Mouse (Mus musculus) midbrain, embryonic 16.5 days (tissue): ENCODE results near the gene Mgat4c. TPM values are rescaled to one million over a fixed set of nuclear protein-coding genes. Genes with fewer than 3 reads are reported as not detected.
"Not testable (repeated sequence)": the region's sequence is repeated elsewhere in the genome, so short reads cannot be mapped to it uniquely, and the experiment has no call there.

Experiments
- ATAC-seq: fragments of 200-750 bp; cut with Nextera tagmentation; 2 replicates; pipeline ENCODE4 v1.8.0; 2017; ENCODE audit warnings: moderate TSS enrichment
- H3K27ac ChIP-seq: fragments of 300-500 bp; sonication (generic); 2 replicates; pipeline ENCODE4 v1.5.1; 2014; ENCODE audit warnings: mild to moderate bottlenecking, low read length, mixed read lengths
- H3K27me3 ChIP-seq: fragments of 300-500 bp; sonication (generic); 2 replicates; pipeline ENCODE4 v1.6.1; 2014; ENCODE audit warnings: low read depth, low read length, mixed read lengths; ENCODE audit not compliant: control insufficient read depth, insufficient read depth
- H3K36me3 ChIP-seq: fragments of 300-500 bp; sonication (generic); 2 replicates; pipeline ENCODE4 v1.6.1; 2014; ENCODE audit warnings: mild to moderate bottlenecking, low read length, moderate library complexity, mixed read lengths; ENCODE audit not compliant: control insufficient read depth, insufficient read depth
- H3K4me1 ChIP-seq: fragments of 300-500 bp; sonication (generic); 2 replicates; pipeline ENCODE4 v1.6.1; 2014; ENCODE audit warnings: mild to moderate bottlenecking, low read length, mixed read lengths; ENCODE audit not compliant: control insufficient read depth, insufficient read depth
- H3K4me2 ChIP-seq: fragments of 300-500 bp; sonication (generic); 2 replicates; pipeline ENCODE4 v1.6.1; 2014; ENCODE audit warnings: mild to moderate bottlenecking, low read length, mixed read lengths
- H3K4me3 ChIP-seq: fragments of 300-500 bp; sonication (generic); 2 replicates; pipeline ENCODE4 v1.5.1; 2014; ENCODE audit warnings: low read depth, mild to moderate bottlenecking, low read length, moderate library complexity, mixed read lengths
- H3K9ac ChIP-seq: fragments of 300-500 bp; sonication (generic); 2 replicates; pipeline ENCODE4 v1.6.1; 2014; ENCODE audit warnings: low read depth, low read length, mixed read lengths
- H3K9me3 ChIP-seq: fragments of 300-500 bp; sonication (generic); replicated peaks from 2 replicates; pipeline ENCODE4 v1.6.1; 2014; ENCODE audit warnings: mild to moderate bottlenecking, low read length, mixed read lengths; ENCODE audit not compliant: control insufficient read depth, poor library complexity, severe bottlenecking
- WGBS: fragments of 180-500 bp; shearing (Covaris S2); extraction: QIAGEN DNeasy Blood & Tissue Kit; methylation state at CpG from one replicate; pipeline ENCODE4 v1.1.7; 2014; 5-methylcytosine and 5-hydroxymethylcytosine counted together
- microRNA-seq: library from miRNA; unstranded; fragments of <30 nt; microRNA quantifications from one replicate; pipeline ENCODE4, GENCODE M21; 2017
- polyA plus RNA-seq: library from polyadenylated mRNA; unstranded; fragments of >200 nt; fragmentation: Nextera tagmentation; extraction: Ambion mirVana; gene quantifications from 2 replicates; pipeline ENCODE4 v1.2.1, GENCODE M21; 2015

Gene Mgat4c
- polyA plus RNA-seq, 1 experiment from 2014 or later: 69.1 TPM

- H3K9ac ChIP-seq: no peak overlapping the region
- H3K36me3 ChIP-seq: no peaks in the 10 kb centered on the region
- no peak overlapping the region for H3K27ac ChIP-seq
- no peak overlapping the region for H3K4me3 ChIP-seq
- H3K4me1 ChIP-seq: no peaks in the 10 kb centered on the region
- ATAC-seq: no peak
- H3K9me3 ChIP-seq: no peaks in the 10 kb centered on the region
- no peaks in the 10 kb centered on the region for H3K27me3 ChIP-seq
- H3K4me2 ChIP-seq: no peak overlapping the region
Measured at GRCm38 (mm10) chr10:102372111-102372510, 690.8 kb downstream of the Mgat4c start.

GRCm38 (mm10) chr10:102374061-102374460 is 692.8 kb downstream of the Mgat4c start:
- H3K4me3 ChIP-seq: no peak overlapping the region
- H3K36me3 ChIP-seq: no peaks in the 10 kb centered on the region
- no peak overlapping the region for H3K4me2 ChIP-seq
- no peak overlapping the region for H3K27ac ChIP-seq
- no peaks in the 10 kb centered on the region for H3K4me1 ChIP-seq
- H3K9me3 ChIP-seq: no peaks in the 10 kb centered on the region
- no peak overlapping the region for H3K9ac ChIP-seq
- no peak for ATAC-seq
- 93% methylated on average over 4 of the region's 4 CpGs for WGBS
- H3K27me3 ChIP-seq: no peaks in the 10 kb centered on the region

- 96% methylated on average over 4 of the region's 4 CpGs for WGBS
Measured at GRCm38 (mm10) chr10:102377377-102377776, 696.1 kb downstream of the Mgat4c start.

GRCm38 (mm10) chr10:102389223-102389622 is 707.9 kb downstream of the Mgat4c start:
- Histone ChIP-seq H3K4me2 (no peak overlapping the region), H3K27me3 (no peaks in the 10 kb centered on the region), H3K9me3 (no peaks in the 10 kb centered on the region), H3K4me1 (no peaks in the 10 kb centered on the region), H3K4me3 (no peak overlapping the region), H3K27ac (no peak overlapping the region), H3K36me3 (no peaks in the 10 kb centered on the region), H3K9ac (no peak overlapping the region)
- WGBS: 98% methylated on average over 1 of the region's 1 CpGs
- ATAC-seq: no peak

More at GRCm38 (mm10) chr10:102377377-102377776, 696.1 kb downstream of the Mgat4c start:
- no peak overlapping the region for H3K4me3 ChIP-seq
- H3K4me2 ChIP-seq: no peak overlapping the region
- no peaks in the 10 kb centered on the region for H3K36me3 ChIP-seq
- no peak overlapping the region for H3K9ac ChIP-seq
- H3K27ac ChIP-seq: no peak overlapping the region
- ATAC-seq: no peak
- H3K9me3 ChIP-seq: peaks cover 3% of the 10 kb centered on the region; the same call in 1 of the 2 replicates
- no peaks in the 10 kb centered on the region for H3K4me1 ChIP-seq
- no peaks in the 10 kb centered on the region for H3K27me3 ChIP-seq

GRCm38 (mm10) chr10:102417654-102418272 is 736.5 kb downstream of the Mgat4c start:
- Histone ChIP-seq H3K27ac (no peak overlapping the region), H3K36me3 (no peaks in the 10 kb centered on the region), H3K4me2 (no peak overlapping the region), H3K9ac (no peak overlapping the region), H3K27me3 (no peaks in the 10 kb centered on the region), H3K4me1 (no peaks in the 10 kb centered on the region), H3K9me3 (no peaks in the 10 kb centered on the region), H3K4me3 (no peak overlapping the region)
- peak; percentile 45 for ATAC-seq
- 76% methylated on average over 2 of the region's 2 CpGs for WGBS

GRCm38 (mm10) chr10:102435048-102435447 is 753.8 kb downstream of the Mgat4c start:
- H3K36me3 ChIP-seq, H3K4me1 ChIP-seq, H3K9ac ChIP-seq, H3K9me3 ChIP-seq, H3K27me3 ChIP-seq, H3K4me3 ChIP-seq, H3K27ac ChIP-seq: not testable (repeated sequence)
- WGBS: 5% methylated on average over 5 of the region's 7 CpGs
- peak; percentile 66; the same call in 1 of the 2 replicates for ATAC-seq
- peak overlapping the region; percentile 28; the same call in 1 of the 2 replicates for H3K4me2 ChIP-seq

- not testable (repeated sequence) for H3K9me3 ChIP-seq, H3K4me3 ChIP-seq, H3K27me3 ChIP-seq, ATAC-seq, H3K36me3 ChIP-seq, H3K4me1 ChIP-seq, H3K9ac ChIP-seq, H3K27ac ChIP-seq
- peak overlapping the region; percentile 41 for H3K4me2 ChIP-seq
- WGBS: 37% methylated on average over 6 of the region's 6 CpGs
Measured at GRCm38 (mm10) chr10:102435467-102435866, 754.2 kb downstream of the Mgat4c start.

Small RNA genes lying within 50 kb of the gene (microRNA-seq; reads per million reads assigned to microRNA genes)
- 94.5 reads per million, percentile 53 among the genes with 10 or more reads in this experiment for gene Mir3059
